In the genomic region with DNA sequence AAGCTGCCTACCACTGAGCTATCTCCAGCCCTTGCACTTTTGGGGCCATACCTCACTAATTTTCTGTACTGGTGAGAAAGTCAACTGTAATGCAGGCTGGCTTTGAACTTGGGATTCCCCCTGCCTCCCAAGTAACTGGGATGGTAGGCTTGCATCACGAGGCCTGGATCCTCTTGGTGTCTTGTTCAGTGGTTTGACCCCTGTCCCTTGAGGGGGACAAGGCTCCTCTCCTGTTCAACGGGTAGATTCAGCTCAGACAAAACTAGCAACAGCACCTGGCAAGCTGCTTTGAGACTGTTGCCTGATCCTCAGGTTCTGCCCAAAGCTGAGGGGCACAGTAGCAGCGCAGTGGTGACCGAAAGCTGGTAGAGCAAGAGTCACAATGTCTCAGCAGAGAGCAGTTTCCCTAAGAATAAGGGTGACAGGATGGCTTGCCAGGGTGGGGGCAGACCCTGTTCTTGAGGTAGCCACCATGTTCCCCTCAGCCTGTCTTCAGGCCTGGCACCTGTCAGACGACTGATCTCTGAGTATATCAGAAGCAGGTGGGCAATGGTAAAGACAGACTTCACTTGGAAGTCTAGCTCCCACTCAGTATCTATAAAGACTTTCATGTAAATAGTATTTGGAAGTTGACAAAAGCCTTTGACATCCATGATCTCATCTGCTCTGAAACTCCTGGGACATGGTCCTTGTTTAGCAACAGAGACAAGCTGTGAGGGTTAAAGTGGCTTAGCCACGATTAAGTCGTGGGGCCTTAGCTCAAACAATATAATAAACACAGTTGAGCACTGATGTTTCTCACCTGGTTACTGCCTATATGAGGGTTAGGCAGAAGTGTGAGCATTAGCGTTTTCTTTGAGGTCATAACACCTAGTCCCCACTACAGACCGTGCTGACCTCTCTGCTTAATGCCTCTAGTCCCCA, we compare ENCODE assay signal across 1 mouse cellular context.
TF ChIP-seq lines count a peak whose summit lies in the region.

No protein-coding gene starts in this region.

TF ChIP-seq in CH12.LX, 34 proteins besides CTCF, POLR2A, EP300 and RAD21:
- TF ChIP-seq KAT2A (IDR thresholded peaks at IDR 0.05; ENCODE audit: insufficient replicate concordance, low read length) (no peak), MEF2A (IDR thresholded peaks at IDR 0.05; ENCODE audit: borderline replicate concordance, low read depth, low read length) (0 out of 2 replicates have a peak, but pooled peaks have one; percentile 70), ZMIZ1 (IDR thresholded peaks at IDR 0.05; ENCODE audit: low read depth, low read length) (no peak; the same call in 1 of the 2 replicates), ZNF384 (IDR thresholded peaks at IDR 0.05; ENCODE audit: low read depth, low read length) (no peak), BHLHE40 (IDR thresholded peaks at IDR 0.05; ENCODE audit: low read depth, low read length) (peak; percentile 81), SMC3 (IDR thresholded peaks at IDR 0.05; ENCODE audit: low read depth, low read length) (peak; percentile 20; the same call in 1 of the 2 replicates), HCFC1 (IDR thresholded peaks at IDR 0.05; ENCODE audit: low read depth, low read length) (no peak), E2F4 (IDR thresholded peaks at IDR 0.05; ENCODE audit: insufficient replicate concordance, low read depth, low read length) (no peak), JUN (IDR thresholded peaks at IDR 0.05; ENCODE audit: insufficient read depth, low read depth, low read length) (no peak), ZKSCAN1 (IDR thresholded peaks at IDR 0.05; ENCODE audit: borderline replicate concordance, low read depth, low read length) (no peak), POLR2AphosphoS2 (IDR thresholded peaks at IDR 0.05; ENCODE audit: low read depth, low read length) (no peak; the same call in 1 of the 2 replicates), UBTF (IDR thresholded peaks at IDR 0.05; ENCODE audit: low read depth, low read length) (0 out of 2 replicates have a peak, but pooled peaks have one; percentile 4), GABPA (IDR thresholded peaks at IDR 0.05; ENCODE audit: insufficient replicate concordance, low read depth, low read length) (no peak), MAX (IDR thresholded peaks at IDR 0.05; ENCODE audit: low read length) (peak; percentile 34; the same call in 1 of the 2 replicates), JUND (conservative IDR thresholded peaks at IDR 0.05; ENCODE audit: low read depth, low read length) (no peak), RCOR1 (conservative IDR thresholded peaks at IDR 0.05; ENCODE audit: low read depth, low read length) (no peak), SIN3A (IDR thresholded peaks at IDR 0.05; ENCODE audit: low read length) (no peak; the same call in 1 of the 2 replicates), MAZ (IDR thresholded peaks at IDR 0.05; ENCODE audit: low read depth, low read length) (no peak), PAX5 (IDR thresholded peaks at IDR 0.05; ENCODE audit: low read length) (no peak), NRF1 (IDR thresholded peaks at IDR 0.05; ENCODE audit: low read depth, low read length) (no peak), CHD1 (IDR thresholded peaks at IDR 0.05; ENCODE audit: low read depth, low read length) (no peak; the same call in 1 of the 2 replicates), MYC (IDR thresholded peaks at IDR 0.05; ENCODE audit: low read depth, low read length) (no peak), USF1 (IDR thresholded peaks at IDR 0.05; ENCODE audit: low read depth, low read length) (peak; percentile 39; the same call in 1 of the 2 replicates), NELFE (IDR thresholded peaks at IDR 0.05; ENCODE audit: low read depth, low read length) (no peak), MAFK (IDR thresholded peaks at IDR 0.05; ENCODE audit: insufficient replicate concordance, low read length) (no peak), IRF4 (IDR thresholded peaks at IDR 0.05; ENCODE audit: low read depth, low read length) (peak; percentile 74; the same call in 1 of the 2 replicates), MXI1 (IDR thresholded peaks at IDR 0.05; ENCODE audit: low read depth, low read length) (no peak), ETS1 (conservative IDR thresholded peaks at IDR 0.05; ENCODE audit: low read depth, low read length) (peak; percentile 88), USF2 (conservative IDR thresholded peaks at IDR 0.05; ENCODE audit: low read depth, low read length) (peak; percentile 36), CHD2 (IDR thresholded peaks at IDR 0.05; ENCODE audit: low read length) (no peak), ELF1 (IDR thresholded peaks at IDR 0.05; ENCODE audit: low read depth, low read length) (no peak), ZC3H11A (IDR thresholded peaks at IDR 0.05; ENCODE audit: low read depth, low read length) (no peak), TCF12 (IDR thresholded peaks at IDR 0.05; ENCODE audit: low read depth, low read length) (peak; percentile 71; the same call in 1 of the 2 replicates), TBP (conservative IDR thresholded peaks at IDR 0.05; ENCODE audit: low read depth, low read length) (peak; percentile 82; the same call in 1 of the 2 replicates)
